Mouse (Mus musculus) kidney, postnatal 25 days (tissue): ENCODE measurements around the gene Trdmt1.

Source experiments
- DNase-seq, 2 experiments: peaks; one replicate each; pipeline ENCODE4 v3.0.0; 2021; ENCODE audit warnings: mixed read lengths in 2 of 2

Trdmt1 gene

DNA sequence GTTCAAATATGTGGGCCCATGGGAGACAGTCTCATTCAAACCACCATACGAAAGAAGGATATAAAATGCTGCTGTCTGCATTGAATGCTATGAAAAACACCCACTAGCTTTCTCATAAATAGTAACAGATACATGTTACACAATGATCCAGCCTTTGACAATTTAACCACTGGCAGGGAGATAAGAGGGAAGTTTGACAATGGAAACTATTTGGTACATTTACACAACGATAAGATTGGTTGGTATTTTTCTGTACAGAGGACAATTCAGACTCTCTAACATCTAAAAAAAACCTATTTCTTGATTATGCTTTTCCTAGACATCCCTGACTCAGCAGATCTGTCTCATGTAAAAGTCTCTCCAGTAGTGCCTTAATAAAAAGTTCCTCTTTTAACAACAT, 48.4 kb downstream of the Trdmt1 start:
- no peak for DNase-seq

- no peak for DNase-seq
Observed at GRCm38 (mm10) chr2:13492927-13493326, 51.5 kb downstream of the Trdmt1 start.

DNA sequence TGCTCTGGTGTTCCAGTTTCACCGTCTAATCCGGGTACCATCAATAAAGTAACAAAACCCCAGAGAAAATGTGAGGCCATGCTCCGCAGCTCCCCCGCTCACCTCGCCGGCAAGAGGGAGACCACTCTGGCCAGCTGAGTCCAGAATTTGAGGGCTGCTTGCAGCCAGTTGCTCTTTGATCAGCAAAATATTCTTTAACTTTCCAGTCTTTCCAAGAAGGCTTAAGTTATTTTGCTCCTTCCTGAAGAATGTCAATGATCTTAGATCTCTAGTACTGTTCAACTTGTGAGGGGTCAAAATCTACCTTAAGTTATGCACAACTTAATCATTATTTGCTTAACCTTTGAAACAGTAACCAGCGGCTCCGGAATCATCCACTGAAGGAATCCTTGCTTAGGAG, 52.7 kb downstream of the Trdmt1 start, which contains the start of gene Cubn:
TSS of gene Cubn (minus strand) at position 80 of the 400 bp plus-strand sequence.
- peak; percentile 53 to 54 for DNase-seq

DNA sequence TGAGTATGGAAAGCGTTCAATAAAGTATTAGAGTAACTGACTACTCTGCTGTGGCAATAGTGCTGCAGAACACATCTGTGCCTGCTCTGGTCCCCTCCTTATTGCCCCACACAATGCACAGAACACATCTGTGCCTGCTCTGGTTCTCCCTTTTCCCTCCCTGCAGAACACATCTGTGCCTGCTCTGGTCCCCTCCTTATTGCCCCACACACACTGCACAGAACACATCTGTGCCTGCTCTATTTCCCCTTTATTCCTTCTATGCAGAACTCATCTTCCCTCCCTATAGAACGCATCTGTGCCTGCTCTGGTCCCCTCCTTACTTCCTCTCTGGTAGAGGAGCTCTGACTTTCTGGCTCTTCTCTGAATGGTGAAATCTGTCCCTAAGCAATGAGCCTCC, 54.0 kb downstream of the Trdmt1 start:
- DNase-seq, result no peak

- DNase-seq, result no peak
Observed at GRCm38 (mm10) chr2:13486470-13486869, 58.0 kb downstream of the Trdmt1 start.

DNA sequence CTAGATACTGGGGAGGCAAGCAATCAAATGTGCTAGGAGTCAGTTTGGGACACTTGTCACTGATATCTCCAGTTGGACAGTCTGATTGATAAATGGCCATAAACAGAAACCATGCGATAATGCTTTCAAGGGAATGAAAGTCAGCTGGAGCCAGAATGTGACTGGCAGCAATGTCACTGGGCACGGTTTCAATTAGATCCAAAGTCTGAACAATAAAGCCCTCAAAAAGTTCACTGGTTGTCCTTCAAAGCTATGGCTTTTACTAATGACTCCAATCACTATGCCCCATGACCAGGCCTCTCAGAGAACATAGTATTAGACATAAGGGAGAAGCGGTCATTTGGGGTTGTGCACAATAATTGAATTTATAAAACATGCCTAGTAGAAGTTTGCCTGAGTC, 59.9 kb downstream of the Trdmt1 start:
- no peak for DNase-seq

DNA sequence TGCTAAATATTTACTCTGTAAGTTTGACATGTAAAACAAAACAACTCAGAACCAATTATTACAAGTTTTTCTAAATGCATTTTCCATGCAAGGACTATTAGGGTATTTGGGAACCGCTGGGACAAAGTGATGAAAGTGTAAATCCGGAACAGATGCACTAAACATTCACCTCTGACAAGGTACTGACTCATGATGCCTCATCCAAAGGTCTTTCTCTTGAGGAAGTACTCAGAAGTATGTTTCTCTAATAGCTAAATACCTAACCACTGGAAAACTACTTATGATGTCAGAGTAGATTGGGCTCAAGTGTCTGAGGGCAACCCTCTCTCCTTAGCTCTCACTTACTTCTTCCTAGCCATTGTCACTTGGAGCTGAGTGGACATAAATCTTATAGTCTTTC, 63.7 kb downstream of the Trdmt1 start:
- DNase-seq, result no peak

DNA sequence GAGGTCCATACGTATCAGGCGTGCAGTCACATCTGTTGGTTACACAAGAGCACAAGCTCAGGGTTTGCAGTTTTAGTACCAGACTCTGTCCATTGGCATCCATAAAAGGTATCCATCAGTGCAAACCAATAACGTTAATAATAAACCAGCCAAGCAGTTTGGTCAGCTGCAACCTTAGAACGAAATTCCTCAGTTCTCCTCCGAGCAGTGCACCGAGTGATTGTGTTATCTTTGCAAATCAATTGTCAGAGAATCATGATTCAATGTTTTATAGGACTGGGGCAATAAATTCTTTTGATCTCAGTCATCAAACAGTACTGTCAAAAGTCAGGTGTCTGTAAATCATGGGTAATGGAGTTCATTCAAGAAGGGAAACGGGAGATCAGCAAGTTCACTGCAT, 65.3 kb downstream of the Trdmt1 start:
- no peak for DNase-seq

GRCm38 (mm10) chr2:13470108-13470507, 74.4 kb downstream of the Trdmt1 start:
- no peak for DNase-seq

- no peak for DNase-seq
Observed at GRCm38 (mm10) chr2:13469641-13470040, 74.8 kb downstream of the Trdmt1 start.

GRCm38 (mm10) chr2:13466685-13467084, 77.8 kb downstream of the Trdmt1 start:
- no peak for DNase-seq
